Comparison of ENCODE assay signal across 8 mouse cellular contexts in genomic region chr4:119167663-119168062, GRCm38 (mm10). TPM values are rescaled to one million over a fixed set of nuclear protein-coding genes. Genes with fewer than 3 reads are reported as not detected.
DNase-seq lines count a peak whose midpoint lies in the region; ATAC-seq lines count a peak whose summit lies in the region.

No protein-coding gene starts in this region.

- H3K9ac ChIP-seq in forebrain, embryonic 15.5 days (replicated peaks): no peak overlapping the region
- H3K9ac ChIP-seq in hindbrain, embryonic 13.5 days: no peak overlapping the region

- H3K27ac ChIP-seq in forebrain, embryonic 15.5 days (replicated peaks): no peak overlapping the region
- H3K27ac ChIP-seq in hindbrain, embryonic 13.5 days: no peak overlapping the region

- no peak overlapping the region for H3K4me2 ChIP-seq in forebrain, embryonic 15.5 days (replicated peaks)
- no peak overlapping the region for H3K4me2 ChIP-seq in hindbrain, embryonic 13.5 days

- H3K36me3 ChIP-seq in forebrain, embryonic 15.5 days: peaks cover 5% of the 10 kb centered on the region; the same call in 1 of the 2 replicates
- peaks cover 31% of the 10 kb centered on the region for H3K36me3 ChIP-seq in hindbrain, embryonic 13.5 days

- WGBS in forebrain, embryonic 15.5 days: 2% methylated on average over 4 of the region's 4 CpGs
- 4% methylated on average over 4 of the region's 4 CpGs for WGBS in hindbrain, embryonic 13.5 days

- ATAC-seq in forebrain, embryonic 15.5 days (replicated peaks): peak; percentile 31; the same call in 1 of the 2 replicates
- peak; percentile 49; the same call in 1 of the 2 replicates for ATAC-seq in hindbrain, embryonic 13.5 days (ENCODE audit: low FRiP score)
- ATAC-seq in megakaryocyte-erythroid progenitor cell, adult 5-6 weeks (replicated peaks; ENCODE audit: low FRiP score, low TSS enrichment, poor library complexity, severe bottlenecking): peak; percentile 80

- peak; percentile 66 for DNase-seq in Muller cell, postnatal 12 days (ENCODE audit: inconsistent ontology term)
- DNase-seq in c-Kit-positive CD71-positive TER-119-positive erythroid progenitor cells, embryonic 14.5 days (ENCODE audit: low spot score): peak; percentile 90
- peak; percentile 75 for DNase-seq in left cerebral cortex, adult 11 months (ENCODE audit: low spot score)
- DNase-seq in right cerebral cortex, postnatal 4 days: peak; percentile 88
- peak; percentile 65 for DNase-seq in yolk sac, embryonic 10.5 days (ENCODE audit: low spot score)

- no peaks in the 10 kb centered on the region for H3K27me3 ChIP-seq in forebrain, embryonic 15.5 days
- H3K27me3 ChIP-seq in hindbrain, embryonic 13.5 days: no peaks in the 10 kb centered on the region

- no peak overlapping the region for H3K4me3 ChIP-seq in forebrain, embryonic 15.5 days
- no peak overlapping the region for H3K4me3 ChIP-seq in hindbrain, embryonic 13.5 days

- no peaks in the 10 kb centered on the region for H3K9me3 ChIP-seq in forebrain, embryonic 15.5 days
- no peaks in the 10 kb centered on the region for H3K9me3 ChIP-seq in hindbrain, embryonic 13.5 days

- H3K4me1 ChIP-seq in forebrain, embryonic 15.5 days: peaks cover 10% of the 10 kb centered on the region
- peaks cover 15% of the 10 kb centered on the region for H3K4me1 ChIP-seq in hindbrain, embryonic 13.5 days (replicated peaks)

RNA-seq across cellular contexts. Expression of gene Zfp691, which starts 6.3 kb away (rescaled TPM):
- 5.0 and 5.4 TPM in 2 replicates for polyA plus RNA-seq in forebrain, embryonic 15.5 days (2015; fragmentation: Nextera tagmentation; extraction: Ambion mirVana)
- polyA plus RNA-seq in hindbrain, embryonic 13.5 days (2015; fragmentation: Nextera tagmentation; extraction: Ambion mirVana): 7.4 and 7.6 TPM in 2 replicates
- total RNA-seq in megakaryocyte-erythroid progenitor cell, adult 5-6 weeks (2014; fragmentation: Nextera tagmentation): 44.4 and 47.3 TPM in 2 replicates
- 6.5 and 8.1 TPM in 2 replicates for total RNA-seq in megakaryocyte-erythroid progenitor cell, adult 5-6 weeks (2017)

RNA-seq across cellular contexts. Expression of gene Ermap, which starts 22.1 kb away (rescaled TPM):
- polyA plus RNA-seq in forebrain, embryonic 15.5 days (2015; fragmentation: Nextera tagmentation; extraction: Ambion mirVana): 0.27 and 0.61 TPM in 2 replicates
- polyA plus RNA-seq in hindbrain, embryonic 13.5 days (2015; fragmentation: Nextera tagmentation; extraction: Ambion mirVana): 1.1 and 1.2 TPM in 2 replicates
- 505 and 531 TPM in 2 replicates for total RNA-seq in megakaryocyte-erythroid progenitor cell, adult 5-6 weeks (2014; fragmentation: Nextera tagmentation)
- total RNA-seq in megakaryocyte-erythroid progenitor cell, adult 5-6 weeks (2017): 220 and 292 TPM in 2 replicates

RNA-seq across cellular contexts. Expression of gene Svbp, which starts 27.4 kb away (rescaled TPM):
- polyA plus RNA-seq in forebrain, embryonic 15.5 days (2015; fragmentation: Nextera tagmentation; extraction: Ambion mirVana): 256 and 267 TPM in 2 replicates
- polyA plus RNA-seq in hindbrain, embryonic 13.5 days (2015; fragmentation: Nextera tagmentation; extraction: Ambion mirVana): 244 and 245 TPM in 2 replicates
- 107 and 124 TPM in 2 replicates for total RNA-seq in megakaryocyte-erythroid progenitor cell, adult 5-6 weeks (2014; fragmentation: Nextera tagmentation)
- 47.7 and 52.9 TPM in 2 replicates for total RNA-seq in megakaryocyte-erythroid progenitor cell, adult 5-6 weeks (2017)

RNA-seq across cellular contexts. Expression of gene Tmem269, which starts 50.4 kb away (rescaled TPM):
- polyA plus RNA-seq in forebrain, embryonic 15.5 days (2015; fragmentation: Nextera tagmentation; extraction: Ambion mirVana): 0.17 and 0.78 TPM in 2 replicates
- 0.39 and 0.43 TPM in 2 replicates for polyA plus RNA-seq in hindbrain, embryonic 13.5 days (2015; fragmentation: Nextera tagmentation; extraction: Ambion mirVana)
- not detected in 2 replicates for total RNA-seq in megakaryocyte-erythroid progenitor cell, adult 5-6 weeks (2014; fragmentation: Nextera tagmentation)
- not detected in 2 replicates for total RNA-seq in megakaryocyte-erythroid progenitor cell, adult 5-6 weeks (2017)

RNA-seq across cellular contexts. Expression of gene Slc2a1, which starts 59.2 kb away (rescaled TPM):
- 89.5 and 89.7 TPM in 2 replicates for polyA plus RNA-seq in forebrain, embryonic 15.5 days (2015; fragmentation: Nextera tagmentation; extraction: Ambion mirVana)
- 94.4 and 96.5 TPM in 2 replicates for polyA plus RNA-seq in hindbrain, embryonic 13.5 days (2015; fragmentation: Nextera tagmentation; extraction: Ambion mirVana)
- total RNA-seq in megakaryocyte-erythroid progenitor cell, adult 5-6 weeks (2014; fragmentation: Nextera tagmentation): 0.98 and 2.6 TPM in 2 replicates
- total RNA-seq in megakaryocyte-erythroid progenitor cell, adult 5-6 weeks (2017): 2.1 and 5.0 TPM in 2 replicates
